Mouse (Mus musculus) brain, embryonic 14.5 days (tissue): ENCODE measurements around the gene Cyb561a3.

Source experiments
- CTCF ChIP-seq: fragments of 200-500 bp; IDR thresholded peaks from 2 replicates; pipeline ENCODE4 v1.5.1; 2012; ENCODE audit warnings: inconsistent platforms, mild to moderate bottlenecking, moderate library complexity, borderline replicate concordance; ENCODE audit not compliant: insufficient read depth, insufficient read length; ENCODE audit errors: extremely low read depth
- POLR2A ChIP-seq: fragments of 200-500 bp; IDR thresholded peaks from 2 replicates; pipeline ENCODE4 v1.6.1; 2012; ENCODE audit warnings: mild to moderate bottlenecking, inconsistent platforms, borderline replicate concordance; ENCODE audit not compliant: poor library complexity, insufficient read depth, insufficient read length, severe bottlenecking; ENCODE audit errors: extremely low read depth

DNA sequence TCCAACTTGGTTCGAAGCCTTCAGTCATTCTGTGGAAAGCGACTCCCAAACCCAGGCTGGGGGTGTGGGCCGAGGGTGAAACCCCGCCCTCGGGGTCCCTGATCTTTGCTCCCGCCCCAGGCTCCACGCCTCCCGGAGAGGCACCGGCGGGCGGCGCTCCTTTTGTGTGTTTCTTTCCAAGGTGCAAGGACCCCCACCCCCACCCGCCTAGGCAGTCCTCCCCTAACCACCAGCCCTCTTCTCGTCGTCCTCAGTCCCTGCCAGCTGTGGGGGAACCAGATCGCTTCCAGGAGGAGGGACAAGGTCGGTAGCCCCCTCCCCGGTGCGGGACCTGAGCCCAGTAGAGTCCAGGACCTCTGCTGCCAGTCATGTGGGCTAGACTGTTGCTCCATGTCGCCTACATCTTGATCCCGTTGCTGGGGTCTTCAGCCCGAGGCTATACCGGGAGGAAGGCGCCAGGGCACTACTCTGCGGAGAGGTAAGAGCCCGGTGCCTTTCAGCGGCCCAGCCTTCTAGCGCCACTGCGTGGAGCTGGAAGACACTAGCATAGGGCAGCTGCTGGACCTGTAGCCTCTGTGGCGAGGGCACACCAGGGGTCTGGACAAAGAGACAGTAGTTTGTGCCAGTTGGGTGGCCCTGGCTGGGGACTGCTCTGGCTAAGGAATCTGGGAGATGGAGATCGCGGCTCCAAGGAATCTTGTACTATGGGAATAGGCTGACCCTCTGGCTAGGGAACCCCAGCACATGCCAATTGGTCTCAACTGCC lies 57.3 kb downstream of the Cyb561a3 start, which contains the start of gene Vwce:
- peak; percentile 34; the same call in 1 of the 2 replicates for TF ChIP-seq CTCF
- no peak for TF ChIP-seq POLR2A
